Mouse (Mus musculus) bone marrow, adult 2 months (tissue): Measurements from ENCODE around the gene Vps53.

ENCODE experiments used
- CTCF ChIP-seq: fragments of 200-500 bp; IDR thresholded peaks from 2 replicates; pipeline ENCODE4 v1.5.1; 2011; ENCODE audit warnings: low read length, control low read depth; ENCODE audit not compliant: control insufficient read depth, insufficient read depth
- POLR2A ChIP-seq: fragments of 200-500 bp; IDR thresholded peaks from 2 replicates; pipeline ENCODE4 v1.6.1; 2011; ENCODE audit warnings: low read depth, mild to moderate bottlenecking, control low read depth, low read length, borderline replicate concordance; ENCODE audit not compliant: control insufficient read depth

DNA sequence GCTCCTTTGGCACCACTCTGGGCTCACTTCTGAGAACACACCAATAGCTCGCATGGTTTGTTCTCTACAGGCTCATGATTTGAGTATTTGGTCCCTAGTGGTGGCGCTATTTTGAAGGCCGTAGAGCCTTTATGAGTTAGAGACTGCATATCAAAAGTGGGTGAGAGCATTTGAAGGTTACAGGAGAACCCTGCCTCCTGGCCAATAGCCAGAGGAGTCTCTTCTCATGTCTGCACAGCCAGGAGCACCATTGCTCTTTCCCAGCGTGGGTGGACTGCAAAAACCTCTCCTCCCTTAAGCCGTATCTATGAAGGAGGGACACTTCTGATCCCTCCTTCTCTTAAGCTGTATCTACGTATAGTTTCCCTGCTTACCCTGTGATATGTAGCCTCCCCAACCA, 102.1 kb downstream of the Vps53 start:
- TF ChIP-seq POLR2A (no peak), CTCF (no peak)
